Mouse (Mus musculus): ENCODE data around the gene Gm36028.
A peak's percentile ranks its signal among the peaks of the same experiment; 100 is the strongest.

Gm36028 gene

GRCm38 (mm10) chr16:37861029-37861428 is at the start of gene Gm36028:
Gene Gm36028 (minus strand): TSS chr16:37861146.
- no peak for DNase-seq (ENCODE audit: low read depth)

DNA sequence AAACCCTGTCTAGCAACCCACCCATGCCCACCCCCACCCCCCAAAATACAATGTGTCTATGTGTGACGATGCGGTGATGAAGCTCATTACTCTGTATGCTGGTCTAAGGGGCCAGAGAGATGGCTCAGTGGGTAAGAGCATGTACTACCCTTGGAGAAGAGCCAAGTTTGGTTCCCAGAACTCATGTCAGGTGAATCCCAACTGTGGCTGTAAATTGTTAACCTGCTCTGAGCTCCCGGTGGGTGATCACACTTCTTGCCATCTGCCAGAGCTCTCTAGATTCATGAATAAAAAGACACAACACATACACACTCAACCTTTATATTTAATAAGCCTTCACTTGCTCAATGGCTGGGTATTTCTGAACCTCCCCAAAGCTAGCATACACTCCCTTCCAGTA is 45.5 kb upstream of the Gm36028 start:
- DNase-seq (ENCODE audit: low read depth): no peak

- DNase-seq (ENCODE audit: low read depth): no peak
Measured at GRCm38 (mm10) chr16:37901318-37901717, 40.4 kb upstream of the Gm36028 start.

- DNase-seq (ENCODE audit: low read depth): no peak
Measured at GRCm38 (mm10) chr16:37899357-37899756, 38.4 kb upstream of the Gm36028 start.

DNA sequence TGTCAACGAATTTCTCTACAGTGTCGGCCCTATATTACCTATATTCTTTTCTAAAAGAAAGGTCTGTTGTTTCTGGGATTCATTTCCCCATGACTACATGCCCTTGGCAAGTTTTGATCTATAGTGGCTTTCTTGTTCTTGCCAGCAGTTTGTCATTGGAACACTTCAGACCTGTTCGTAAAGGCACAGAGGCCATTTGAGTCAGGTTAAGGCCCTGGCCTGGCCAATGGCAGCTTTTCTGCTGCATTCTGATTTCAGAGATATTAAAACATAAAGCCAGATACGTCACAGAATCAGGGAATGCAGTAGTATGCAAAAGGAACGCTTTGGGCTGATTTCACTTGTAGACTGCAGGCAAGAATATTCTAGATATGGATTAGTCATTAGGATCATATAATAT is 37.8 kb upstream of the Gm36028 start:
- no peak for DNase-seq (ENCODE audit: low read depth)

DNA sequence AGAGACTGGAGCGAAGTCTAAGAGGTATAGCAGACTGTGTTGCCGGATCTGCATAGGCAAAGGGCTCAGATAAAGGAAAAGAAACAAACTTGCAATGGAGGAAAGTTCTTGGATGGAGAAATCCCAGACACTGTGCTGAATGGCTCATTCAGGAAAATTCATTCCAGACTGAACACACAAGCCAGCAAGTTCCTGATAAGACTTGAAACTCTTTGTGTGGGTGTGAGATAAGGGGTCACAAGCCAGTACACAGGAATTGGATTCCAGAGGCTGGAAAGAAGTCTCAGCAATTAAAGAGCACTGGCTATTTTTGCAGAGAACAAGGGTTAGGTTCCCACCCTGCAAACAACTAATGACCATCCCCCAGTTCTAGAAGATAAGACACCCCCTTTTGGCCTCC is 33.0 kb upstream of the Gm36028 start:
- no peak for DNase-seq (ENCODE audit: low read depth)

DNA sequence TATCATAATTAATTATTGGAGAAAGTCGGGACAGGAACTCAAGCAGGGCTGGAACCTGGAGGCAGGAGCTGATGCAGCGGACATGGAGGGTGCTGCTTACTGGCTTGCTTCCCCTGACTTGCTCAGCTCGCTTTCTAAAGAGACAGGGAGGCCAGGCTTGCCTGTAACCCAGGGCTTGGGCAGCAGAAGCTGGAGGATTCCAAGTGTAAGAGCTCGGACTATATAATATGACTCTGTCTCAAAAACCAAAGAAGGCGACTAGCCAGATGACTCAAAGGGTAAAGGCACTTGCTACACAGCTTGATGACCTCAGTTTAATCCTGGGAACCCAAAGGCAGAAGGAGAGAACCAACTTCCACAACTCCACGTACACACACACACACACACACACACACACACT is 32.4 kb upstream of the Gm36028 start:
- no peak for DNase-seq (ENCODE audit: low read depth)

DNA sequence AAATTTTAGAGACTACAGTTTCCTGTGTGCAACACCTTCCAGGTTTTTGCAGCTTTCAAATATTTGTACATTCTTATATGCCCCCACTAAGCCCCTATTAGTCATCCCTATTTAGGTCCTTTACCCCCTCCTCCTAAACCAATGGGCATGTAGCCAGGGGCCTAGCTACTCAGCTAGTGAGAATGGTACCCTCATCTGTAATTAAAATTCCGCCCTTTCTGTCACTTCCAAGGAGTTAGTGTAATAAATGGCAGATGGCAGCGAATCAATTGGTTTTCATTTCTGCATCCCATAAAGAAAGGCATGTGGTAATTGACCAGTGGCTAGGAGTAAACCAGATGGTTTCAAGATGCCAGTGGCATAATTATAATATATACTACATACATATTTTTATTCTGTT is 31.7 kb upstream of the Gm36028 start:
- no peak for DNase-seq (ENCODE audit: low read depth)

DNA sequence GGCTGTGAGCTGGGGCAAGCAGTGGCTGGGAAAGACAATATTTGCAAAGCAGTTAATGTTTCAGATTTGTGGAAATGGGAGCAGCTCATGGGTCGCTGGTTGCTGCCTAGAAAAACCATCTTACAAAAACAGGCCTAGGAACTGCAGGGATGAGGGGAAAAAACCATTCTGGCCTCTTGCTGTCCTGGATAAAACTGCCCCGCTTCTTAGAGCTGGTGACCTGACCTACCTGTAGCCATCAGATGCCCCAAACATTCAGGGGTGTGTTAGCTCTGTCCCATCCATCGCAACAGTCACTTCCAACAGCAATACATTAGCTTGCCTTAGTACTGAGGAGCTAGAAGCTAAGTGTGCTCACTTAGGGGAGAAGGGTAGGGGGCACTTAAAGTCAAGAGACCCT is 28.0 kb upstream of the Gm36028 start:
- no peak for DNase-seq (ENCODE audit: low read depth)

DNA sequence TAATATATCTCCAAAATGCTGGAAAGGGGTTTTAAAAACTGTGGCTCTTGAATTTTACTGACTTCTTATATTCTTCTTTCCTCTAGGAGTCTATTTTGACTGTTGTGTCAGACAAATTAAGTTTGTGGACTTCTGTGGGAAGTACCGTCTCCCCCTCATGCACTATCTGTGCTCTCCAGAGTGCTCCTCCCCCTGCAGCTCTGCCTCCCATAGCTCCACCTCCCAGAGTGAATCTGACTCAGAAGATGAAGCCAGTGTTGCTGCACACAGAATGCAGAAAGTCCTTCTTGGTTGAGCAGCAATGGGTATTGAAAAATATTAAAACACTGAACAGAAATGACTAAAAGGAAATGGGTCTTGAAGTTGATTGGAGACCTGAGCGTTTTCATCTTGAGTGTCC is 20.2 kb upstream of the Gm36028 start:
- DNase-seq (ENCODE audit: low read depth): no peak

GRCm38 (mm10) chr16:37879750-37880419 is 18.9 kb upstream of the Gm36028 start:
- DNase-seq (ENCODE audit: low read depth): no peak

DNA sequence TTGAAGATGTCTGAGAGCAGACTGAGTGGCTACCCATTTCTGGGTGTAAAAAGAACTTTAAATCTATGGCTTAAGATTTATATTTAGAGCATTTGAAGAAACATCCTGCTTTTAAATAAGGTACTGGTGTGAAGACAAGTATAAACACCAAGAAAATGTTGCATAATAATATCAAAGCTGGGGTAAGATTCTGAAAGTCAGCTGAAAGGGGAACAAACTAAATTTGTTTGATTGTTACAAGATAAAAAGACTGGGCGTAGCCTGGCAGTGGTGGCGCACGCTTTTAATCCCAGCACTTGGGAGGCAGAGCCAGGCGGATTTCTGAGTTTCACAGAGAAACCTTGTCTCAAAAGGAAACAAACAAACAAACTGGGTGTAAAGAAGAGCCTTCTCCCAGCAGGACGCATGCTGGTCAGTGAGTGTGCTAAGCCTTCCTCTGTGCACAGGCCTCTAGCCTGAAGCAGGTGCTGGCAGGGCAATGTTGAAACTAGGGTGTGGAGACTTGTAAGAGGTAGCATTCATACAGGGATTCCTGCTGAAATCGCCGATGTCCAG is 18.1 kb upstream of the Gm36028 start:
- no peak for DNase-seq (ENCODE audit: low read depth)

- DNase-seq (ENCODE audit: low read depth): no peak
Measured at GRCm38 (mm10) chr16:37877406-37877805, 16.5 kb upstream of the Gm36028 start.

DNA sequence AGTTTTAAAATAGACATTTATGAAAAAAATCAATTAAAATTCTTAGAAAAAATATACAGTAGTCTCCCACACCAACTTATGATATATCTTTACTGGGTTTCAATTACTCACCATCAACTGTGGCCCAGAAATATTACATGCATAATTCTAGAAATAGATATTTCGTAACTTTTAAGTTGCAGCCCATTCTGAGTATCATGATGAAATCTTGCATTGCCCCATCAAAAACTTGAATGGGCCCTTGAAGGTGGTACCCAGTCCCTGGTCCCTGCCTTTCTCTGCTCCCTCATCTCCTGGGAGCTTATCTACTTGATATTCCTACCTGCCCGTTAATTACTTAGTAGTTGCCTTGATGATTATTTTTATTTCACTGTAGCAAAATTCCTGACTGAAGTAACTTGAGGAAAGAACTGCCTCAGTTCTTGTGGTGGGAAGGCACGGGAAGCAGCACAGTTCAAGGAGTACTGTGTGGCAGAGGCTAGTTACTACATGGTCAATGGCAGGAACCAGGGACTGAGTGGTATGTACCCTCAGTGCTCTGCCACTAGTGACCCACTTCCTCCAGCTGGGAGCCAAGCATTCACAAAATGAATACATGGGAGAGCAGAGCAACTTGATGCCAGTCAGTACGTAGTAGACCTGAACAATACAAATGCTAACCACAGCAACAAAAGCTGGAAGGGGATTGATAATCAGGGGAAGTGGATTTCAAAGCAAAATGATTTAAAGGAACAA is 13.7 kb upstream of the Gm36028 start:
- DNase-seq (ENCODE audit: low read depth): no peak

DNA sequence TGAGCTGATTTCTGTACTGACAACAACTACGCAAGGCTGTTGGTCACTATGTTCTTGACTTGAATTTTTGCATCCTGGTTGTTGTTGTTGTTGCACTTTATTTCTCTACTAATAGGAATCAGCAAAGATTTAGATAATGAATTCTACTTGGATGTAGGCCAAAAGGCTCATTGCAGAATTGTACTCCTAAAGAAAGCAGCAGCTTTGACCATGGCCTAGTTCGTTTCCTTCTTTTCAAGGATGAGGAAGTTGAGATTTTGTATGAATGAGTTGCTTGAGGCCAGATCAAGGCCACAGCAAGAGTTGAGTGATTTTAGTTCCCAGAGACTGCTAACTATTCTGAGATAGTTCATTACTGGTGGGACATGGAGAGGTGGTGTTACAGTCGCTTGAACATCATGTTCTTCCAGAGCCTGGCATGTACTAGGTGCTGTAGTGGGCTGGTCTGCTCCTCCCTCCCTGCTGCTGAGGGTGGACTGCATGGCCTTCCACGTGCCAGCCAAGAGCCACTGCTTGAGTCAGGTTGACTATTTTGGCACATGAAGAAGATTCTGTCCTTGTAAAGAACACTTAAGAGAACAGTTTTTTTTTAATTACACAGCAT is 10.3 kb upstream of the Gm36028 start:
- DNase-seq (ENCODE audit: low read depth): no peak

DNA sequence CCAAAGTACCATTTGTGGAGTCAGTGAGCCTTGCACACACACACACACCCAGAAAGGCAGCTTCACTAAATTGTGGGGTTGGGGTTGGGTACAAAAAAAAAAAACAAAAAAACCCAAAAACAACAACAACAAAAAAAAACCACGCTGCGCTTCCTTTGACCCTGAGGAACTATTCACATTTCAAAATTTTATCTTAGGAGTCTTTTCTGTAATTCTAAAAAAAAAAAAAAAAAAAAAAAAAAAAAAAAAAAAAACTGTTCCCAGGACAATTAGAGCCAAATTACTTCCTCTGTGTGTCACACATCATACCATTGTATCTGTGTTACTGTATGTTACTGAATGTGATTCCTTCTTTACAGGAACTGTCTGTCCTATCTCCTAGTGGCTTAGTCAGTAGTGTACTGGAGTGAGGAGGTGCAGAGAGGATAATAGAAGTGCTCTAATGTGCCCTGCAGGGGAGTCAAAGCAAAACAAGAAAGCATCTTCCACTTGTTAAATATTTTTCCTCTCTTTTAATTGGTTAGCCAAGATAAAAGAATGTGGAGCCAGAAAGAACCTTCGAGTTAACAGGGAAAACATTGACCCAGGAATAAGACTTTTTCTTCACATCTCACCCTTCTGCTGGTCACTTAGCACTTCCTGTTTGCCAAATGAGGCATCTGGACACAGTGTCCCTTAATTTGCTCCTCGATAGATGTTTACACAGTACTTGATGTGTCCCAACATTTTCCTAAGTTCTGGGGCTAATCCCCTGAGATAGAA is 8.7 kb upstream of the Gm36028 start:
- peak; percentile 52 for DNase-seq (ENCODE audit: low read depth)

GRCm38 (mm10) chr16:37868506-37869469 is 7.8 kb upstream of the Gm36028 start:
- peak; percentile 61 for DNase-seq (ENCODE audit: low read depth)

GRCm38 (mm10) chr16:37867791-37868505 is 7.0 kb upstream of the Gm36028 start, which contains the start of gene Lrrc58:
Gene Lrrc58 (plus strand): TSS chr16:37868389.
- peak; percentile 88 for DNase-seq (ENCODE audit: low read depth)

GRCm38 (mm10) chr16:37865841-37866240 is 4.9 kb upstream of the Gm36028 start:
- no peak for DNase-seq (ENCODE audit: low read depth)

DNA sequence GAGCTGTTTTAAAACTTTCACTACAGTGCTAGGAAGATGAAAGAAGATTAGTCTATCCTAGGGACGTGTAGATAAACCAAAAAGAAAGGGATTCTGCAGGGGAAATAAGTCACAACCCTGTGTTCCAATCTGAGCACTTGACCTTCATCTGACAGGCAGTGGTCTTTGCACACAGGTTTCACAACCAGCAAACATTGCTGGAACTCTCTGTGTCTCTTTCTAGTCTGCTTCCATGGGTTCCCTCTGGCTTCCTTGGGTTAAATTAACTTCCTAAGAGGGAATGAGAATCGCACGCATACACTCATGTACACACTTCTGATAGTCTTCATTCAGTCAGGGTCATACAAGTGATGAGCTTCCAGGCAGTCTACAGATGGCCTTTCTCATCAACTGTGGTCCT is 2.9 kb upstream of the Gm36028 start:
- no peak for DNase-seq (ENCODE audit: low read depth)

Data from induced T-regulatory cell, adult 2 months (primary cell).